Mouse (Mus musculus): Measurements from ENCODE around the gene Sclt1.

The Sclt1 gene

DNA sequence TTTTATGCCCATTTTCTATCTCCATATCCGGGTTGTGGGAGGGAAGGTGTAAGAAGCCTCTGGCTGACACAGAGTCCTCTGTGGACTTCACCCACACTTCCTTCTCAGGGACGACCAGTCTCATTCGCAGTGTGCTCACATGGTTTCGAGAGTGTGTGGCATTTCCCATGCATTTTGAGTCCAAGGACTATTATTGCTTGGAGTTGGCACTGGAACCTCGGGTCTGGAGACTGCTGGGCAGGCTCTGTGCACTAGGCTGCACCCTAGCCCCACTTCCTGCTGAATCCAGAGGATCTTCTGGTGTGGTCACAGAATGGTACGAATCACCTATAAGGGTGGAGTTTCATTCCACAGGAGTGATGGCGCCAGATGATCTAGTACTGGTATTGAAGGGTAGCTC lies 155.4 kb downstream of the Sclt1 start:
- DNase-seq (ENCODE audit: low read depth, low spot score): no peak

DNA sequence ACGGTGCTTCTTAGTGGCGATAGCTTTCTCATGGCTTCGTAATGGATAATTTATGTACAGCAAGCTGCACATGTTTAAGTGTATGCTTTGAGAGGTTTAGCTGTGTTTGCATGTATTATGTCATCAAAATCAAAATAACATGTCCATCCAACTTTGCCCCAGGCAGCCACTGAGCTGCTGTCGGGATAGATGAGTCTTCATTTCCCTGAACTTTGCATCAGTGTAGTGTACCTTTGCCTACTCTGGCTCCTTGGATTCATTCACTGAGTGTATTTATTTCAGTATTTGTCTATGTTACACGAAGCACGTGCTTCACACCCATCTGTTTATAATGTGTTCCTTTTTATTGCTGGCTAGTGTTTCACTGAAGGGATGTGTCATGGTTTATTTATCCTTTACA lies 156.0 kb downstream of the Sclt1 start:
- DNase-seq (ENCODE audit: low read depth, low spot score): no peak

DNA sequence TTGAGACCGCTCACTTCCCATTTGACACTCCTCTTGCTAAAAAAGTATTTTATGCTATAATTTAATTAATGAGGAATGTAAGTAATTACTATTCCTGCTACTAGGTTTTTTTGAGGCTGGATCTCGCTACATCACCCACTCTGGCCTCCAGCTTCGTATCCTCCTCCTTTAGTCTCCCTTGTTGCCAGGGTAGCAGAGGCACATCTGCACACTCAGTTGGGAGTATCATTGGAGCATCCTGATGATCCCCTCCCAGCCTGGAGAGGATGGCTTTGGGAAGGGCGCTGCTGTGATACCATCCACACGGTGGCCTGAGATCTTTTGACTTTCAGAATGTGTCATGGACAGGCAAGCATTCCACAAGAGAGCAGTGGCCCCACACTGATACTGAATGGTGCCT lies 156.8 kb downstream of the Sclt1 start:
- DNase-seq (ENCODE audit: low read depth, low spot score): peak; percentile 57

DNA sequence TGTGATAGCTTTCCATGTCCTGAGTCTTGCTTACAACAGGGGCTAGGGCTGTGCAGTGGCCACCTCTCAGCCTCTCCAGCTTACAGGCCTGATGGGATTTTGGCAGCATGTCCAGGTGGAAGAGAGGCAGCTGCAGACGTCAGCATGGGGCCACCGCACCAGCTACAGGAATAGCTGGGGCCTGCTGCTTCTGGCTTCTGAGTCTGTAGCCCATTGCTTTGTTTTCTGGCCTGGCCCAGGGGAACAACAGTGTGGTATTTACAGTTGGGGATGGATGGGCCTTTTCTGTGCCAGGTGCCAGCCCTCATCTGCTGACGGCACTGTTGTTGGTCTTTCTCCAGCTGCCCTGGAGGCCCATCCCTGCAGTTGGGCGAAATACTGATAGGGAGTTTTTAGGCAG lies 158.7 kb downstream of the Sclt1 start:
- no peak for DNase-seq (ENCODE audit: low read depth, low spot score)

DNA sequence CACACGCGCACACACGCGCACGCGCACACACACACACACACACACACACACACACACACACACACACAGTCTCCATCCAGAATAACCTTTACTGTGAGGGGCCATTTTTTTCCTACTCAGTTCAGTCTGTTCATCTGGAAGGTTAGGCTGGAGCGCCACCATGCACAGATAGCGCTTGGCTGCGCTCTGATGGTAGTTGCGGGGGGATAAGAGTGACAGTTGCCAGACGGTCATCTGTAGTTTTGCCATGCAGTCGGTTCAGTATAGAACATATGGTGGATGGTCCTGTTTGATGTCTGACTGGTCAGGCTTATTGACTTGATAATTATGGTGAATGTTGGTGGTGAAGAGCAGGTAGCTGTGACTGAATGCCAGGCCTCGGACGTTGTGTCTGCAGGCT lies 159.2 kb downstream of the Sclt1 start:
- DNase-seq (ENCODE audit: low read depth, low spot score): no peak

DNA sequence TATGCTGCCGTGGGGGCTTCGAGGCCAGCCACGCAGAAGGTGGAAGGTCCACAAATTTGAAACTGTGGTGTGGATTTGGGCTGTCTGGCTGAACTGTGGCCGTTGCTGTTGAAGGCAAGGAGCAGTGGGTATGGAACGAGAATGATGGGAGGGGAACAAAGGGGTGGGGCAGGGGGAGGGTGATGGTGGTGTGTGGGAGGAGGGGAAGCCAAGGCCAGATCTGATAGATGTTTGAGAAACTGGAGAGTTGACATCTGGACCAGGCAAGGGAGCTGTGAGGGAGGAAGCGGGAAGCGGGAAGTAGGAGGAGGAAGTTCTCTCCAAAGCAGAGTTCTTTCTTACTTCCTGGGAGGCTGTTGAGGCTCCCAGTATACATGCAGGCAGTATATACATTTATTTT lies 160.1 kb downstream of the Sclt1 start:
- peak; percentile 68 for DNase-seq (ENCODE audit: low read depth, low spot score)

DNA sequence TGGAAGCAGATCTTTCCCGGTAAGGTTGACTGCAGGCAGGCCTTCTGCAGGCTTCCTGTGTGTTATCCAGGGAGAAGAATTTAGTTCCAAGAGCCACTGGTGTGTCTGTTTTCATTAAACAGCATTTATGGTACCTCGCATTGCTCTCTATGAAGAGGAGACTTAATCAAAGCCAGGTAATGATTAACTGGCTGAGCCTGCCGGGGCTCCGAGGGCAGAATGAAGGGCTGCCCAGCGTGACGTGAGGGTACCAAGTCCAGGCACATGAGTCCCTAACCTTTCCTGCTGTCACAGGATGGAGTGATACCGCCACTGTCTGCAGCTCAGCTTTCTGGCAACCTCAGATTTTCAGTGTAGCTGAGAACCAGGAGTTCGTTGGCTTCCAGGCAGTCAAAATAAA lies 160.9 kb downstream of the Sclt1 start:
- no peak for DNase-seq (ENCODE audit: low read depth, low spot score)

DNA sequence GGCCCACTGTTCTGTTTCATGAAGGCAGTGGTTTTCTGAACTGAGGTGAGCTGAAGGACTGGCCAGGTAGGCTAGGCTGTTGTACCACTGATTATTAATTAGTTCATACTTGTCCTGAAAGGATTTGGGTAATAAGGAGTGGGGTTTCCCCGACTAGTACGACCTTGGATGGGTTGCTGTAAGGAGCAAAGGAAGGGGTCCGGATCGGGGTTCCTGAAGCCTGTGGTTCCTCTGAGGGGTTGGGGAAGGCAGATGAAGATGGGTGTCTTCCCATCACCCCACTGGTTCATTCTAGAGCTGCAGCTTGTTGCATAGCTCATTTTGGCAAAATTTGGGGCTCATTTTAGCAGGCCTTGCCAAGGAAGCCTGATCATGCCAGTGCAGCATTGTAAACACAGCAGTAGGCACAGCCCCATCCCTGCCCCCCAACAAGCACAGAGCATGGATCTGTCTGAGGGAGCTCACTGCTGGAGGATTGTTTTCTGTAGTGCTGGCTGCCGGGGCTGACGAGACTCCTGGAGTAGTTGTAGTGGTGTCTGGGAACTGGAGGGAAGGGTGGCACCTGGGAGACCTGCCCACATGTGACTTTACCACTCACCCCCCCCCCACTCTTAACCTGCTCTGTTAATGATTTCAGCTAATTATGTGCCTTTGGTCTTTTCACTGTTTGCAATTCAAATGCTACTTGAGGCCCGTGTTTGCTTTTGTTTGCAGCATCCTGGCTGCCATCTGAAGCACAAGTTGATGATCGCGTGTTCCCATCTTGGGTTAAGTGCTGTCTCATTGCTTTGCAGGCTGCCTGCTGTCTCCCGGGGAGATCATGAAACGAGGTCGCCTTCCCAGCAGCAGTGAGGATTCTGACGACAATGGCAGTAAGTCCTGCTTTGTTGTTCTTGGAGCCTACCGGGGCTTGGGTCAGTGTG lies 161.7 kb downstream of the Sclt1 start:
- no peak for DNase-seq (ENCODE audit: low read depth, low spot score)

DNA sequence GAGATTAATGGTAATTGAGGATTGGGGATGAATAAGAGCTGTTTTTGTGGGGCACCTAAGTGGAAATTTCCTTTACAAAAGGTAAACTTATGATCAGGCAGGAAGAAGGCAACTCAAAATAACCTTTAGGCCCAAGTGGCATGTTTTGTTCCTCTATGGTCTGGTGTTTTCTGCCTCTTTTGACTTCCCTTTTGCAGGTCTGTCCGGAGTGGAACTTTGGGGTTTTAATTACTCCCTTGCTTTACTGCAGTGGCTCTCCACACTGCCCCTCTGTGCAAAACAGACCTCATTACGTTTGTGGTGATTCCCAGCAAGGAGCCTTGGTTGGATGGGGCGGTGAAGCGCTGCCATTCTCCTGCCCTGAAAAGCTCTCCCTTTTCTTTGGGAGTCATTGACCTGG lies 162.4 kb downstream of the Sclt1 start:
- no peak for DNase-seq (ENCODE audit: low read depth, low spot score)

DNA sequence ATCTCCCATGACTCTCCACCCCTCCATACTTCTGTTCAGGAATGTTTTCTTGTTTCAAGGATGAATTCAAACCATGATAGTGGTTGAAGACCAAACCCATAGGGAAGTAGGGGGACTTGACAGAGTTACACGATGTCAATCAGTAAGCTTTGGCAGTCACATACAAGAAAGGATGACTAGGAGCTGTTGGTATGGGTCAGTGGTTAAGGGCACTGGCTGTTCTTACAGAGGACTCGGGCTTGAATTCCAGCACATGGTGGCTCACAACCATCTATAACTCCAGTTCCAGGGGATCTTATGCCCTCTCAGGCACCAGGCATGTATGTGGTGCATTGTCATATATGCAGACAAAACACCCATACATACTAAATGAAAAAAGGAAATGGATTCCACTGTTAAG lies 165.1 kb downstream of the Sclt1 start:
- no peak for DNase-seq (ENCODE audit: low read depth, low spot score)
